Mouse (Mus musculus): Measurements from ENCODE around the gene Nat8f4. TPM values are rescaled to one million over a fixed set of nuclear protein-coding genes. Genes with fewer than 3 reads are reported as not detected.
"Not testable (repeated sequence)": the region's sequence is repeated elsewhere in the genome, so short reads cannot be mapped to it uniquely, and the experiment has no call there.

Nat8f4 gene
- polyA plus RNA-seq, 1 experiment, result 1.8 TPM

- peak; percentile 74 to 77 for DNase-seq (ENCODE audit: low read depth in 1 of 2, low spot score in 2 of 2)
- peak within 1 kb of the TSS; percentile 90 for H3K4me3 ChIP-seq (ENCODE audit: extremely low read depth, insufficient read depth, insufficient read length)
- H3K36me3 ChIP-seq (ENCODE audit: control insufficient read depth, insufficient read depth, low read length); H3K4me1 ChIP-seq (ENCODE audit: control insufficient read depth, insufficient read depth, insufficient read length); H3K27me3 ChIP-seq (ENCODE audit: control insufficient read depth, insufficient read depth, low read length): not testable (repeated sequence)
- TF ChIP-seq CTCF (IDR thresholded peaks at IDR 0.05; ENCODE audit: extremely low read depth, insufficient read depth, insufficient read length, insufficient replicate concordance), result peak; percentile 16; the same call in 1 of the 2 replicates
- TF ChIP-seq POLR2A (IDR thresholded peaks at IDR 0.05; ENCODE audit: low read depth, low read length), result peak; percentile 17; the same call in 1 of the 2 replicates
- peak within 1 kb of the TSS; percentile 93 for H3K27ac ChIP-seq (ENCODE audit: insufficient read depth, low read length)
- 1% methylated on average over 58 of the region's 61 CpGs for WGBS
Observed at GRCm38 (mm10) chr6:85915539-85916513, 11.1 kb upstream of the Nat8f4 start, which contains the start of gene Nat8f1. Nat8f1 (minus strand) TSS chr6:85915687.

- no peaks in the 10 kb centered on the region for H3K36me3 ChIP-seq (ENCODE audit: control insufficient read depth, insufficient read depth, low read length)
- peak overlapping the region; percentile 93 for H3K27ac ChIP-seq (ENCODE audit: insufficient read depth, low read length)
- TF ChIP-seq CTCF (IDR thresholded peaks at IDR 0.05; ENCODE audit: extremely low read depth, insufficient read depth, insufficient read length, insufficient replicate concordance), result no peak
- no peak for TF ChIP-seq POLR2A (IDR thresholded peaks at IDR 0.05; ENCODE audit: low read depth, low read length)
- WGBS, result 2% methylated on average over 11 of the region's 11 CpGs
- peak overlapping the region; percentile 90 for H3K4me3 ChIP-seq (ENCODE audit: extremely low read depth, insufficient read depth, insufficient read length)
- H3K27me3 ChIP-seq (ENCODE audit: control insufficient read depth, insufficient read depth, low read length), result no peaks in the 10 kb centered on the region
- DNase-seq (ENCODE audit: low read depth in 1 of 2, low spot score in 2 of 2), result no peak
- 0 out of 2 replicates have a peak, but pooled peaks cover 4% of the 10 kb centered on the region for H3K4me1 ChIP-seq (ENCODE audit: control insufficient read depth, insufficient read depth, insufficient read length)
Observed at GRCm38 (mm10) chr6:85915141-85915538, 10.5 kb upstream of the Nat8f4 start.

GRCm38 (mm10) chr6:85911587-85911986 is 6.9 kb upstream of the Nat8f4 start, which contains the start of gene Tprkb:
Tprkb (plus strand) TSS chr6:85911865.
- no peak within 1 kb of the TSS for H3K27ac ChIP-seq (ENCODE audit: insufficient read depth, low read length)
- WGBS, result 70% methylated on average over 3 of the region's 3 CpGs
- H3K36me3 ChIP-seq (ENCODE audit: control insufficient read depth, insufficient read depth, low read length), result 0 out of 2 replicates have a peak, but pooled peaks cover 1% of the 10 kb centered on the region
- H3K4me1 ChIP-seq (ENCODE audit: control insufficient read depth, insufficient read depth, insufficient read length), result 0 out of 2 replicates have a peak, but pooled peaks cover 4% of the 10 kb centered on the region
- no peak for DNase-seq (ENCODE audit: low read depth in 1 of 2, low spot score in 2 of 2)
- TF ChIP-seq POLR2A (IDR thresholded peaks at IDR 0.05; ENCODE audit: low read depth, low read length), result no peak
- no peak for TF ChIP-seq CTCF (IDR thresholded peaks at IDR 0.05; ENCODE audit: extremely low read depth, insufficient read depth, insufficient read length, insufficient replicate concordance)
- no peaks in the 10 kb centered on the region for H3K27me3 ChIP-seq (ENCODE audit: control insufficient read depth, insufficient read depth, low read length)
- H3K4me3 ChIP-seq (ENCODE audit: extremely low read depth, insufficient read depth, insufficient read length), result no peak within 1 kb of the TSS

- TF ChIP-seq CTCF (IDR thresholded peaks at IDR 0.05; ENCODE audit: extremely low read depth, insufficient read depth, insufficient read length, insufficient replicate concordance) (no peak), POLR2A (IDR thresholded peaks at IDR 0.05; ENCODE audit: low read depth, low read length) (no peak)
- H3K27ac ChIP-seq (ENCODE audit: insufficient read depth, low read length), result no peak overlapping the region
Observed at GRCm38 (mm10) chr6:85909704-85910103, 5.0 kb upstream of the Nat8f4 start.

GRCm38 (mm10) chr6:85908341-85908740 is 3.7 kb upstream of the Nat8f4 start:
- Histone ChIP-seq H3K27me3 (ENCODE audit: control insufficient read depth, insufficient read depth, low read length) (no peaks in the 10 kb centered on the region), H3K36me3 (ENCODE audit: control insufficient read depth, insufficient read depth, low read length) (0 out of 2 replicates have a peak, but pooled peaks cover 1% of the 10 kb centered on the region), H3K27ac (ENCODE audit: insufficient read depth, low read length) (no peak overlapping the region), H3K4me3 (ENCODE audit: extremely low read depth, insufficient read depth, insufficient read length) (no peak overlapping the region), H3K4me1 (ENCODE audit: control insufficient read depth, insufficient read depth, insufficient read length) (no peaks in the 10 kb centered on the region)
- WGBS, result 72% methylated on average over 3 of the region's 3 CpGs
- no peak for DNase-seq (ENCODE audit: low read depth in 1 of 2, low spot score in 2 of 2)
- TF ChIP-seq CTCF (IDR thresholded peaks at IDR 0.05; ENCODE audit: extremely low read depth, insufficient read depth, insufficient read length, insufficient replicate concordance), result no peak
- no peak for TF ChIP-seq POLR2A (IDR thresholded peaks at IDR 0.05; ENCODE audit: low read depth, low read length)

More at GRCm38 (mm10) chr6:85909704-85910103, 5.0 kb upstream of the Nat8f4 start:
- WGBS, result 92% methylated on average over 1 of the region's 1 CpGs
- 0 out of 2 replicates have a peak, but pooled peaks cover 1% of the 10 kb centered on the region for H3K36me3 ChIP-seq (ENCODE audit: control insufficient read depth, insufficient read depth, low read length)
- no peaks in the 10 kb centered on the region for H3K4me1 ChIP-seq (ENCODE audit: control insufficient read depth, insufficient read depth, insufficient read length)
- no peak overlapping the region for H3K4me3 ChIP-seq (ENCODE audit: extremely low read depth, insufficient read depth, insufficient read length)
- DNase-seq (ENCODE audit: low read depth in 1 of 2, low spot score in 2 of 2), result no peak
- no peaks in the 10 kb centered on the region for H3K27me3 ChIP-seq (ENCODE audit: control insufficient read depth, insufficient read depth, low read length)

GRCm38 (mm10) chr6:85906911-85907351 is 2.2 kb upstream of the Nat8f4 start:
- not testable (repeated sequence) for H3K4me3 ChIP-seq (ENCODE audit: extremely low read depth, insufficient read depth, insufficient read length); DNase-seq (ENCODE audit: low read depth in 1 of 2, low spot score in 2 of 2); H3K27me3 ChIP-seq (ENCODE audit: control insufficient read depth, insufficient read depth, low read length); H3K27ac ChIP-seq (ENCODE audit: insufficient read depth, low read length); H3K4me1 ChIP-seq (ENCODE audit: control insufficient read depth, insufficient read depth, insufficient read length); H3K36me3 ChIP-seq (ENCODE audit: control insufficient read depth, insufficient read depth, low read length)
- 91% methylated on average over 2 of the region's 2 CpGs for WGBS

All from spleen, adult 2 months (tissue).